Mouse (Mus musculus) midbrain, embryonic 13.5 days (tissue): ENCODE measurements around the gene Txlng. TPM values are rescaled to one million over a fixed set of nuclear protein-coding genes. Genes with fewer than 3 reads are reported as not detected.
A peak's percentile ranks its signal among the peaks of the same experiment; 100 is the strongest.

Source experiments
- ATAC-seq: fragments of 200-750 bp; cut with Nextera tagmentation; 2 replicates; pipeline ENCODE4 v1.8.0; 2017; ENCODE audit warnings: mild to moderate bottlenecking, moderate TSS enrichment, moderate library complexity
- H3K27ac ChIP-seq: fragments of 300-500 bp; sonication (generic); 2 replicates; pipeline ENCODE4 v1.5.1; 2015; ENCODE audit warnings: inconsistent platforms, mild to moderate bottlenecking, moderate library complexity
- H3K27me3 ChIP-seq: fragments of 300-500 bp; sonication (generic); 2 replicates; pipeline ENCODE4 v1.6.1; 2015; ENCODE audit warnings: mild to moderate bottlenecking, inconsistent platforms
- H3K36me3 ChIP-seq: fragments of 300-500 bp; sonication (generic); 2 replicates; pipeline ENCODE4 v1.6.1; 2015; ENCODE audit warnings: mild to moderate bottlenecking, inconsistent platforms
- H3K4me1 ChIP-seq: fragments of 300-500 bp; sonication (generic); replicated peaks from 2 replicates; pipeline ENCODE4 v1.6.1; 2015; ENCODE audit warnings: inconsistent platforms
- H3K4me2 ChIP-seq: fragments of 300-500 bp; sonication (generic); replicated peaks from 2 replicates; pipeline ENCODE4 v1.6.1; 2015; ENCODE audit warnings: moderate library complexity, mild to moderate bottlenecking, inconsistent platforms
- H3K4me3 ChIP-seq: fragments of 300-500 bp; sonication (generic); replicated peaks from 2 replicates; pipeline ENCODE4 v1.5.1; 2015; ENCODE audit warnings: mild to moderate bottlenecking, inconsistent platforms
- H3K9ac ChIP-seq: fragments of 300-500 bp; sonication (generic); replicated peaks from 2 replicates; pipeline ENCODE4 v1.6.1; 2015; ENCODE audit warnings: mild to moderate bottlenecking, inconsistent platforms
- H3K9me3 ChIP-seq: fragments of 300-500 bp; sonication (generic); 2 replicates; pipeline ENCODE4 v1.6.1; 2016; ENCODE audit warnings: mild to moderate bottlenecking, inconsistent platforms
- WGBS: fragments of 180-500 bp; shearing (Covaris S2); methylation state at CpG from one replicate; pipeline ENCODE4 v1.1.7; 2015; 5-methylcytosine and 5-hydroxymethylcytosine counted together
- microRNA counts: library from miRNA; unstranded; fragments of <30 nt; microRNA quantifications from one replicate; lab custom pipeline; 2016
- microRNA-seq: library from miRNA; unstranded; fragments of <30 nt; microRNA quantifications from one replicate; pipeline ENCODE4, GENCODE M21; 2016
- polyA plus RNA-seq: library from polyadenylated mRNA; unstranded; fragments of >200 nt; fragmentation: Nextera tagmentation; extraction: Ambion mirVana; gene quantifications from 2 replicates; pipeline ENCODE4 v1.2.1, GENCODE M21; 2015

Gene Txlng
- polyA plus RNA-seq, 1 experiment from 2014 or later: 15.9 TPM

DNA sequence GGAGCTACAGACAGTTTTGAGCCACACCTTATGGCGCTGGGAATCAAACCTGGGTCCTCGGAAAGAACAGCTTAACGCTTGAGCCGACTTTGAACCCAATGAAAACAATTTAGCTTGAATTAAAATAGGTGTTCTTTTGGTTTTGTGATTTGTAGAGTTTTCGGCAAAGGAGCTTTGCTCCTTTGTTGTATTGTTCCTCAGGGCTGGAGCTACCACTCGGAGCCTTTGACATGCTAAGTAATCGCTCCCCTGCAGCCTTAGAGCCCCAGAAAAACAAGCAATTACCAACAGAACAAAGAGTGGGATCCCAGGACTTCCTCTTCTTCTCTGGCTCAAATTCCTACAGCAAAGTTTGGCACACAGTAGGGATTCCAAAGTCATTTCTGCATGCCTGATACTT, 73.2 kb downstream of the Txlng start:
- ATAC-seq: no peak
- WGBS: 39% methylated on average over 7 of the region's 7 CpGs
- H3K27me3 ChIP-seq: 0 out of 2 replicates have a peak, but pooled peaks cover 4% of the 10 kb centered on the region
- H3K36me3 ChIP-seq: no peaks in the 10 kb centered on the region
- H3K9me3 ChIP-seq: no peaks in the 10 kb centered on the region
- no peak overlapping the region for H3K9ac ChIP-seq
- H3K27ac ChIP-seq: no peak overlapping the region
- H3K4me2 ChIP-seq: no peak overlapping the region
- peaks cover 9% of the 10 kb centered on the region for H3K4me1 ChIP-seq
- no peak overlapping the region for H3K4me3 ChIP-seq

GRCm38 (mm10) chrX:162754314-162754713, 74.9 kb downstream of the Txlng start:
- WGBS: 92% methylated on average over 4 of the region's 4 CpGs
- Histone ChIP-seq H3K4me3 (no peak overlapping the region), H3K4me1 (peaks cover 6% of the 10 kb centered on the region), H3K27ac (no peak overlapping the region), H3K36me3 (no peaks in the 10 kb centered on the region), H3K4me2 (no peak overlapping the region), H3K27me3 (0 out of 2 replicates have a peak, but pooled peaks cover 4% of the 10 kb centered on the region), H3K9me3 (no peaks in the 10 kb centered on the region), H3K9ac (no peak overlapping the region)
- ATAC-seq: no peak

DNA sequence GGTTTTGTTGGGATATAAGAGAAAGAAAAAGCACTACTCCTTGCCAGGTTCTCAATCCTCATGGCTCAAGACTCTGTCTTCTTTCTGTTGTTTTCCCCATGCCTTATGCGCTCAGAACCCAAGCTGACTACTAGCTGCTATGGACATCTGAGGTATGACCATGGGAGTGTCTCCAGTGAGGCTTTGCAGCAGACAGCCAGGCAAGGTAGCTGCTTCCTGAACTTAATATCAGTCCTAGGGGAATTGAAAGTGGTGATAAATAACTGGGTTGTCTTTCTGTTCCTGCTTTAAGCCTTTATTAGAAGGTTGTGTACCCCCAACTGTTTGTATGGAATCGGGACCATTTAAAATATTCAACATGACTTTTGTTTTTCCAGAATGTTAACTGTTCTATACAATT, 76.8 kb downstream of the Txlng start:
- 84% methylated on average over 2 of the region's 2 CpGs for WGBS
- Histone ChIP-seq H3K4me2 (no peak overlapping the region), H3K9me3 (no peaks in the 10 kb centered on the region), H3K27me3 (0 out of 2 replicates have a peak, but pooled peaks cover 4% of the 10 kb centered on the region), H3K9ac (no peak overlapping the region), H3K27ac (no peak overlapping the region), H3K4me1 (no peaks in the 10 kb centered on the region), H3K4me3 (no peak overlapping the region), H3K36me3 (no peaks in the 10 kb centered on the region)
- ATAC-seq: no peak

DNA sequence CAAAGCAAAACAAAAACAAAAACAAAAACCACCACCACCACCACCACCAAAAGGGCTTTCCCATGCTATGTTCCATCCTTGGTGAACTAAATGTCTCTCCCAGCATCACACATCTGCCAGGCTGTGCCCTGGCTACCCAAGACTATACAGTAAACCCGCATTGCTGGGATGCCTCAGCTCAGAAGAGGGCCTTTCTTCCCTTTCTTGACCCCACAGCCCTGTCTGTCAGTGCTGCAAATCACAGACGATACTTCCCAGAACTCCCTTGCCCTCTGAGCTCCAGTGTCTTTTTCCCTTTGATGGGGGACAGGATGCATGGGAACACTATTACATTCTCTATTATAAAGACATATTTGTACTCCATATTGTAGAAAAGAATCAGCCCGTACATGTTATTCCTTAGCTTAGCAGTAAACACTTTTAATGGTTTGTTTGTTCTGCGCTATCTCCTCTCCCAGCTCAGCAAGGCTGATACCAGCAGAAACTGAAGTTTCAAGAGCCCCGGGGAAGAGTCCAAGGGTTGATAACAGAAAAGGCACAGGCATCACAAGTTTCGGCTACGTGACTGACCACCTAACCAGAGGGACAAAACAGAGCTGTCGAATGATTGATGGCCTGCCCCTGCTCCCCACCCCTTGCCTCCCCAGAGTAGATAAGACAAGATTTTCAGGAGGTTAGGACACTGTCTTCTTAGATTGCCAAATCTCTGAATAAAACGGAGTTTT, 80.4 kb downstream of the Txlng start:
- Histone ChIP-seq H3K4me2 (no peak overlapping the region), H3K27me3 (0 out of 2 replicates have a peak, but pooled peaks cover 7% of the 10 kb centered on the region), H3K4me3 (no peak overlapping the region), H3K36me3 (no peaks in the 10 kb centered on the region), H3K4me1 (no peaks in the 10 kb centered on the region), H3K9ac (no peak overlapping the region), H3K27ac (no peak overlapping the region), H3K9me3 (no peaks in the 10 kb centered on the region)
- 52% methylated on average over 9 of the region's 9 CpGs for WGBS
- ATAC-seq: no peak

DNA sequence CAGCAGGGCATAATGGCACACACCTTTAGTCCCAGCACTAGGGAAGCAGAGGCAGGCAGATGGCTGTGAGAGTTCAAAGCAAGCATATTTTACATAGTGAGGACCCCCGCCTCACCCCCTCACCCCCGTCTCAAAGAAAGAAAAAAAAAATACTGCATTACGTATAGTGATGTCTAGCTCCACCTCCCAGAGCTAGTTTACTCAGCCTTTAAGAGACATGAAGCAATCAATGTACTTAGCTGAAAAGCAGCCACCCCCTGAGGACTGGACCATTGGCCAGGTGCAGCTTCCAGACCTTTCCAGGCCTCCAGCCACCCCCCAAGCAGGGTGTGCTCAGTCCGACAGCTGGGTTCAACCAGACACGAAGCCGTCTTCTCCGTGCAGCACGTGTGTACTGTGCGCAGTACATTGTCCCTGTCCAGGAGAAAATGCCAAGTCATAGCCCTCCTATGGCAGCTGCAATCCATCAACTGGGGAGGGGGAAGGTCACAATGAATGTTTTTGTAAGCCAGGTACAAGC, 93.1 kb downstream of the Txlng start:
- Histone ChIP-seq H3K27me3 (no peaks in the 10 kb centered on the region), H3K4me3 (peak overlapping the region; percentile 44), H3K9ac (0 out of 2 replicates have a peak overlapping the region, but pooled peaks have one; percentile 57), H3K27ac (peak overlapping the region; percentile 79; the same call in 1 of the 2 replicates), H3K9me3 (no peaks in the 10 kb centered on the region), H3K36me3 (no peaks in the 10 kb centered on the region), H3K4me1 (no peaks in the 10 kb centered on the region), H3K4me2 (peak overlapping the region; percentile 56)
- WGBS: 42% methylated on average over 9 of the region's 9 CpGs
- peak; percentile 74 for ATAC-seq

DNA sequence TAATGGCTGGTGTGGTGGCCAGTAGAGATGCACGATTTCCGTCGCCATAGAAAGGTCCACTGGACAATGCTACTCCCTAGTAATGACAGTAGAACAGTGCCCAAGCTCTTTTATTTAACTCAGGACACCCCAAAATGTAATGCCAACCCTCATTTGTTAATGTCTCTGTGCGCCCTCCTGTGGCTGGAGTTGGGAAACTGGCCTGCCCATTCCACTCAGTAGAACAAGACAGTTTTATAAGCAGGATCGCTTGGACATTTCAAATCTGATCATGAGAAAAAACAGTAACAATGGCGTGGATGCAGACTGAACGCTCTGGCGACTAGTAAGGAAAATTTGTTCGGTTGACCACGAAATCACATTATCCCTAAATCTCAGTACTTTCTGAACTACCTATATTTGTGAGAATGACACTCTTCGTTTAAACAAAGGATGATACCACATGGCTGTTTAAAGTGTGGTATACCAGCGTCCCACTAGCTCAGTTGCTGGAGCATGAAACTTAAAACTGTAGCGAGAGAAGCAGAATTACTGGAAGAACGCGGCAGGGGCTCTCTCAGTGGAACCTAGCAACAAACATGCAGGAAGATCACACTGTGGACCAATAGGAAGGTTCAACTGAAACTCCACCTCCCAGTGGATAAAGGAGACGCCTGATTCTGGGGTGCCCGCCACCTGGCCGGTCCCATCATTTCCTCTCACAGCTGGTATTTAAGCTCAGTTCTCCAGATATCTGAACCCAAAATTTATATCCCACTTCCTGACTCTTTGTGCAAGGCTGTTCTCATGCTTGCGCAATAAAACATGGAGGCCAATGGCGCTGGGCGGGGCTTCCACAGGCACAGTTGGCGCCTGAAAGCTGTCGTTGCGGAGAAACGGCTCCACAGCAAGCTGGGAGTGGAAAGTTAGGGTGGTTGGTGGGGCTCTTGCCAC, 94.0 kb downstream of the Txlng start:
- Histone ChIP-seq H3K4me1 (no peaks in the 10 kb centered on the region), H3K9ac (peak overlapping the region; percentile 57; the same call in 1 of the 2 replicates), H3K9me3 (no peaks in the 10 kb centered on the region), H3K36me3 (no peaks in the 10 kb centered on the region), H3K27ac (peak overlapping the region; percentile 79), H3K4me2 (peak overlapping the region; percentile 56), H3K4me3 (peak overlapping the region; percentile 44), H3K27me3 (no peaks in the 10 kb centered on the region)
- peak; percentile 90 for ATAC-seq
- WGBS: 25% methylated on average over 25 of the region's 25 CpGs

DNA sequence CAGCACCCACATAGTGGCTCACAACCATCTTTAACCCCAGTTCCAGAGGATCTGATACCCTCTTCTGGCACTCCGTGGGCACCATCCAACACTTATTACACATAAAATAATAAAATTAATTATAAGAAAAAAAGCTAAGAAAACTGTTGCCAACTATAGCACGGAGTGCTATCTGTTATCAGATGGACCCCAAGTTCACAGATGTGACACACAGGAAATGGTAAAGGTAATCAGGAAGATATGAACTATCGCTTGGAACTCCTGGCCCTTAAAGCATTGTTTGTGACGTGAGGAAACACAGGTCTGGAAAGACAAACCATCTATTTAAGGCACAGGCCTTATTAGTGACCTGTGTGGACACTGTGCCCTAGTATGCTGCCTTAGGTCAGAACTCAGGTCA, 99.2 kb downstream of the Txlng start:
- Histone ChIP-seq H3K36me3 (no peaks in the 10 kb centered on the region), H3K9ac (no peak overlapping the region), H3K4me2 (no peak overlapping the region), H3K27me3 (no peaks in the 10 kb centered on the region), H3K4me3 (no peak overlapping the region), H3K27ac (no peak overlapping the region), H3K9me3 (no peaks in the 10 kb centered on the region), H3K4me1 (peaks cover 5% of the 10 kb centered on the region; the same call in 1 of the 2 replicates)
- no peak for ATAC-seq
- 93% methylated on average over 4 of the region's 4 CpGs for WGBS

MicroRNA genes within 50 kb of the gene (microRNA counts, 519-probe panel; counts per million panel counts)
- microRNA mmu-miR-3473 (lab: Ali Mortazavi, UCI): 110 counts per million, percentile 56 among the panel's probes with 10 or more counts

Small RNAs within 50 kb of the gene (microRNA-seq; reads per million reads assigned to microRNA genes)
- gene Mir3473a: not detected

Other genes with a start within 250 kb of the Txlng start
- gene Reps2, start 185.8 kb downstream of the Txlng start, polyA plus RNA-seq: 1.5 and 2.3 TPM in 2 replicates
- gene Rbbp7, start 69.1 kb downstream of the Txlng start, polyA plus RNA-seq: 210 and 217 TPM in 2 replicates
- 29.2 and 29.4 TPM in 2 replicates for gene Syap1, start 59.0 kb upstream of the Txlng start, polyA plus RNA-seq
- gene Ctps2, start 71.8 kb upstream of the Txlng start, polyA plus RNA-seq: 95.1 and 100 TPM in 2 replicates
- gene S100g, start 135.1 kb upstream of the Txlng start, polyA plus RNA-seq: 0.48 TPM in 1 of 2 replicates, not detected in the other